Mouse (Mus musculus): ENCODE results near the gene Tmem184b. TPM values are rescaled to one million over a fixed set of nuclear protein-coding genes. Genes with fewer than 3 reads are reported as not detected.

The Tmem184b gene
- polyA plus RNA-seq (2012; rRNA removed) (121 and 163 TPM in 2 replicates), polyA plus RNA-seq (2014; fragmentation: Nextera tagmentation; extraction: Ambion mirVana) (67.9 and 76.8 TPM in 2 replicates)

GRCm38 (mm10) chr15:79402836-79403762 lies at the start of gene Tmem184b:
TSS of gene Tmem184b (minus strand) at chr15:79403569.
- H3K36me3 ChIP-seq (ENCODE audit: control insufficient read depth, insufficient read depth, low read length), result 0 out of 2 replicates have a peak, but pooled peaks cover 4% of the 10 kb centered on the region
- H3K27ac ChIP-seq (replicated peaks; ENCODE audit: low read depth, low read length), result peak within 1 kb of the TSS; percentile 74
- peaks cover 22% of the 10 kb centered on the region for H3K4me1 ChIP-seq (ENCODE audit: control insufficient read depth, insufficient read depth, low read length)
- H3K4me3 ChIP-seq (replicated peaks; ENCODE audit: low read length), result peak within 1 kb of the TSS; percentile 94
- H3K27me3 ChIP-seq (ENCODE audit: control insufficient read depth, insufficient read depth, low read length), result no peaks in the 10 kb centered on the region
- DNase-seq (ENCODE audit: low spot score) (peak; percentile 78), ATAC-seq (ENCODE audit: low FRiP score, low read depth) (peak; percentile 91)
- WGBS, result under 1% methylated on average over 61 of the region's 90 CpGs
- H3K4me2 ChIP-seq (replicated peaks; ENCODE audit: low read depth, low read length, severe bottlenecking), result peak within 1 kb of the TSS; percentile 67
- TF ChIP-seq POLR2A (IDR thresholded peaks at IDR 0.05; ENCODE audit: borderline replicate concordance, extremely low read depth, insufficient read depth, insufficient read length), result peak; percentile 68; the same call in 1 of the 2 replicates
- H3K9ac ChIP-seq (ENCODE audit: low read depth, low read length, severe bottlenecking), result peak within 1 kb of the TSS; percentile 81
- no peaks in the 10 kb centered on the region for H3K9me3 ChIP-seq (ENCODE audit: control insufficient read depth, low read length)

- Histone ChIP-seq H3K9me3 (ENCODE audit: control insufficient read depth, low read length) (no peaks in the 10 kb centered on the region), H3K4me1 (ENCODE audit: control insufficient read depth, insufficient read depth, low read length) (no peaks in the 10 kb centered on the region), H3K27me3 (ENCODE audit: control insufficient read depth, insufficient read depth, low read length) (no peaks in the 10 kb centered on the region), H3K4me3 (replicated peaks; ENCODE audit: low read length) (no peak overlapping the region), H3K27ac (replicated peaks; ENCODE audit: low read depth, low read length) (no peak overlapping the region), H3K36me3 (ENCODE audit: control insufficient read depth, insufficient read depth, low read length) (no peaks in the 10 kb centered on the region), H3K4me2 (replicated peaks; ENCODE audit: low read depth, low read length, severe bottlenecking) (no peak overlapping the region), H3K9ac (ENCODE audit: low read depth, low read length, severe bottlenecking) (no peak overlapping the region)
- 88% methylated on average over 3 of the region's 3 CpGs for WGBS
- no peak for ATAC-seq (ENCODE audit: low FRiP score, low read depth)
- no peak for DNase-seq (ENCODE audit: low spot score)
- no peak for TF ChIP-seq POLR2A (IDR thresholded peaks at IDR 0.05; ENCODE audit: borderline replicate concordance, extremely low read depth, insufficient read depth, insufficient read length)
Measured at GRCm38 (mm10) chr15:79448041-79448440, 44.7 kb upstream of the Tmem184b start.

GRCm38 (mm10) chr15:79445786-79446654 lies 42.7 kb upstream of the Tmem184b start:
- Histone ChIP-seq H3K27ac (replicated peaks; ENCODE audit: low read depth, low read length) (no peak overlapping the region), H3K9ac (ENCODE audit: low read depth, low read length, severe bottlenecking) (no peak overlapping the region), H3K4me2 (replicated peaks; ENCODE audit: low read depth, low read length, severe bottlenecking) (no peak overlapping the region), H3K27me3 (ENCODE audit: control insufficient read depth, insufficient read depth, low read length) (no peaks in the 10 kb centered on the region), H3K36me3 (ENCODE audit: control insufficient read depth, insufficient read depth, low read length) (no peaks in the 10 kb centered on the region), H3K9me3 (ENCODE audit: control insufficient read depth, low read length) (no peaks in the 10 kb centered on the region), H3K4me3 (replicated peaks; ENCODE audit: low read length) (no peak overlapping the region), H3K4me1 (ENCODE audit: control insufficient read depth, insufficient read depth, low read length) (peaks cover 7% of the 10 kb centered on the region; the same call in 1 of the 2 replicates)
- no peak for DNase-seq (ENCODE audit: low spot score)
- WGBS, result 78% methylated on average over 8 of the region's 8 CpGs
- TF ChIP-seq POLR2A (IDR thresholded peaks at IDR 0.05; ENCODE audit: borderline replicate concordance, extremely low read depth, insufficient read depth, insufficient read length), result no peak
- ATAC-seq (ENCODE audit: low FRiP score, low read depth), result no peak

GRCm38 (mm10) chr15:79443856-79444410 lies 40.6 kb upstream of the Tmem184b start:
- Histone ChIP-seq H3K36me3 (ENCODE audit: control insufficient read depth, insufficient read depth, low read length) (peaks cover under 1% of the 10 kb centered on the region; the same call in 1 of the 2 replicates), H3K27me3 (ENCODE audit: control insufficient read depth, insufficient read depth, low read length) (no peaks in the 10 kb centered on the region), H3K27ac (replicated peaks; ENCODE audit: low read depth, low read length) (no peak overlapping the region), H3K9me3 (ENCODE audit: control insufficient read depth, low read length) (no peaks in the 10 kb centered on the region), H3K4me3 (replicated peaks; ENCODE audit: low read length) (no peak overlapping the region), H3K4me2 (replicated peaks; ENCODE audit: low read depth, low read length, severe bottlenecking) (no peak overlapping the region), H3K4me1 (ENCODE audit: control insufficient read depth, insufficient read depth, low read length) (peaks cover 24% of the 10 kb centered on the region), H3K9ac (ENCODE audit: low read depth, low read length, severe bottlenecking) (no peak overlapping the region)
- WGBS, result 55% methylated on average over 7 of the region's 7 CpGs
- TF ChIP-seq POLR2A (IDR thresholded peaks at IDR 0.05; ENCODE audit: borderline replicate concordance, extremely low read depth, insufficient read depth, insufficient read length), result no peak
- no peak for ATAC-seq (ENCODE audit: low FRiP score, low read depth)
- no peak for DNase-seq (ENCODE audit: low spot score)
